Mouse (Mus musculus) urinary bladder, postnatal 4 days (tissue): Measurements from ENCODE around the gene Cdkn1b.

Source experiments
- DNase-seq, 2 experiments: peaks; one replicate each; pipeline ENCODE4 v3.0.0; 2021 to 2022; ENCODE audit warnings: low spot score in 2 of 2

Gene Cdkn1b

DNA sequence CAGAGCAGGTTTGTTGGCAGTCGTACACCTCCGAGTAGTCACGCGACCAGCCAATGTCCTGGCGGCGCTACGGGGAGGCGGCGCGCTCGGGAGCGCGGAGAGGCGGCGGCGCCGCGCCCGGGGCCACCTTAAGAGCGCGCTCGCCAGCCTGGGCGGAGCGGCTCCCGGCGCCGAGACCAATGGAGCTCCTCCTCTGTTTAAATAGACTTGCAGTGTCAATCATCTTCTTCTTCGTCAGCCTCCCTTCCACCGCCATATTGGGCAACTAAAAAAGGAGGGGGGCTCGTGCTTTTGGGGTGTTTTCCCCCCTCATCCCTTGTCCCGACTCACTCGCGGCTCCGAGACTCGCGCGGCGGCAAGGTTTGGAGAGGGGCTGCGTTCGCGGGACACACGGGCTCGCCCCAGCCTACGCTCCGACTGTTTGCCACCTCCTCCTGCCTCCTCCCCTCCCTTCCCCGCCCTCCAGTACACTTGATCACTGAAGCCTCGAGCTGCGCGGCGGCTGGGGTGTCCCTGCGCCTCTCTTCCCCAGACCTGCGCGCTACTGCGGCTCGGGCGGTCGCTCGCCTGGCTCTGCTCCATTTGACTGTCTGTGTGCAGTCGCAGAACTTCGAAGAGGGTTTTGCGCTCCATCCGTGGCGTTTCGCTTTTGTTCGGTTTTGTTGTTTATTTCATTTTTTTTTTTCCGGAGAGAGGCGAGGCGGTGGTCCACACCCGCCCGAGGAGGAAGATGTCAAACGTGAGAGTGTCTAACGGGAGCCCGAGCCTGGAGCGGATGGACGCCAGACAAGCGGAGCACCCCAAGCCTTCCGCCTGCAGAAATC, at the start of gene Cdkn1b:
Cdkn1b (plus strand) TSS at position 212 of the 824 bp plus-strand sequence.
- DNase-seq: peak; percentile 87 to 90

DNA sequence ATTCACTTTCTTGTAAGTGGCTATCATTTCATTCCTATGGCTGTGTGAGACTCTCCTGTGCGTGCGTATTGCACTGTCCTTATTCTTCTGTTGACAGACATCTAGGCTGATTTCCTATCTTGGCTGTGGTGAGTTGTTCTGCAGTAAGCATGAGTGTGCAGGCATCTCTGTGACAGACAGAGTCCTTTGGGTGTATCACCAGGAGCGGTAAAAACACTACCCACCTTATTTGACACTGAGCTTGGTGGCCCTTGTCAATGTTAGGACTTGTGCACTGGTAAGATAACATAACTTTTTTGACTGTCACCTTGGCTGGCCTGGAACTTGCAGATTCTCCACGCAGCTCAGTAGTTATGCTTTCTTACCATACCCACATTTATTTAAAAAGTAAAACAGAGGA, 49.3 kb upstream of the Cdkn1b start:
- DNase-seq: no peak

GRCm38 (mm10) chr6:134872236-134872635, 48.0 kb upstream of the Cdkn1b start:
- DNase-seq: no peak

DNA sequence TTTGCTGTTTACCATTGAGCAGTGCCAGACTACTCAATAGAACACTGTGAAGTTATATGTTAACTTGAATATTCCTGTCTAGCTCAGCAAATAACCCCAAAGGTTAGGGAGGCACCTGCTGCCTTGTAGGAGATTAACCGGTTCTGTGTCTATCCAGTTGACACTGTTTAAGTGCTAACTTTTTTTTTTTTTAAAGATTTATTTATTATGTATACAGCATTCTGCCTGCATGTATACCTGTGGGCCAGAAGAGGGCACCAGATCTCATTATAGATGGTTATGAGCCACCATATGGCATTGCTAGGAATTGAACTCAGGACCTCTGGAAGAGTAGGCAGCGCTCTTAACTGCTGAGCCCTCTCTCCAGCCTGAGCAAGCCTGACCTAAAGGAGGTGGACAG, 47.2 kb upstream of the Cdkn1b start:
- DNase-seq: no peak

- no peak for DNase-seq
These were observed 43.4 kb upstream of the Cdkn1b start for GRCm38 (mm10) chr6:134876795-134877194.

DNA sequence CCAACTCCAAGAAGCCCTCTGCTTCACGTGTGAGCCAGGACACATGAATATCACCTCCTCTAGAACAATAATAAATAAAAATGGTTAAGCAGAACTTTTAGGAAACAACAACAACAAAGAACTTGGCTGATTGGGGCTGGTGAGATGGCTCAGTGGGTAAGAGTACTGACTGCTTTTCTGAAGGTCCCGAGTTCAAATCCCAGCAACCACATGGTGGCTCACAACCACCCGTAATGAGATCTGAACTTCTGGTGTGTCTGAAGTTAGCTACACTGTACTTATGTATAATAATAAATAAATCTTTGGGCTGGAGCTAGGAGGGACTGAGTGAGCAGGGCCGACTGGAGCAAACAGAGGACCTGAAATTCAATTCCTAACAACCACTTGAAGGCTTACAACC, 42.9 kb upstream of the Cdkn1b start:
- DNase-seq: no peak

GRCm38 (mm10) chr6:134877892-134878291, 42.3 kb upstream of the Cdkn1b start:
- DNase-seq: no peak

- DNase-seq: no peak
These were observed 40.6 kb upstream of the Cdkn1b start for GRCm38 (mm10) chr6:134879556-134879955.

DNA sequence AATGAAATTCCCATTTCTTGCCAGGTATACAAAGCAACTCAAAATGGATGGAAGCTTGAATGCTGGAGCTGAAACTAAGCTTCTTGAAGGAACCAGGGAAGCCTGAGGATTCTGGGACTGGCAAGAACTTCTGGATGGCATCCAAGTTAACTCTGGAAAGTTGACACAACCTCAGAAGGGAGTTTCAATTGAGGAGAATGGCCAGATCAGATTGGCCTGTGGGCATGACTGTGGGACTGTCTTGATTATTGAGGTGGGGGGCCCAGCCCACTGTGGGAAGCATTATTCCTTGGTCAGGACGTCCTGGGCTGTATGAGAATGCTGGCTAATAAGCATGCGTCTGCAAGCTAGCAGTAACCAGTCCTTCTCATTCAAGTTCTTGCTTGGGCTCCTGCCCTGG, 40.2 kb upstream of the Cdkn1b start:
- no peak for DNase-seq

DNA sequence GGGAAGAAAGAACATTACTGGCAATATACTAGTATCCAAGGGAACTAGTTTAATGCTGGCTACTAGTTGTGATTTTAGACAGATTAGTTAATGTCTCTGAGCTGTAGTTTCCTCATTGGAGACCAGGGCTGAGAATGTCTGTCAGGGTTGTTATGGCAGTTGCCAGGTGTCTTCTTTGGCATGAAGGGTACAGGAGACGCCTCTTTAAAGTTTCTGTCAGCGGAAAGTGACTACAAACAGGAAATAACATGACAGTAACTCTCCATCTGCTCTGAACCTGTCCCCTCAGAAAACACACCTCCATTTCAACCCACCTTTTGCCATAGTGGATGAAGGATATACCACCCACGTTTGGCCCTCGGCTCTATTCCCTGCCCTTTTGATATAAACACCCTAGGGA, 36.5 kb upstream of the Cdkn1b start:
- DNase-seq: no peak

DNA sequence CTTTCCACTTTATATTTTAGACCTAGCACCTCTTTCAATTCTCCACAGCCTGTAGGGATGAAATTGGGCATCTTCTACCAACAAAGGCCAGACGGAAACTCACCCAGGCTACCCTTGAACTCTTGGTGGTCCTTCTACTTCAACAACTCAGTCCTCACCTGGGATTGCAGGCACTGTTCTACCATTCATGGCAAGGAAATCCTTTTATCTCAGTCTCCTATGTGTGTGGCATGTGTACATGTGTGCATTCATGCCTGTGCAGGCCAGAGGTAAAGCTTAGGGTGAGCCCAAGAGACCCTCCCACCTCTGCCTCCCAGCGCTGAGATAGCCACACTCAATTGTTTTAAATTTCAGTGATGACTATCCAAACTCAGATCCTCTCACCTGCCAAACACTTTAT, 34.7 kb upstream of the Cdkn1b start:
- no peak for DNase-seq

GRCm38 (mm10) chr6:134886475-134886874, 33.7 kb upstream of the Cdkn1b start:
- DNase-seq: no peak

- no peak for DNase-seq
These were observed 33.2 kb upstream of the Cdkn1b start for GRCm38 (mm10) chr6:134887008-134887407.

DNA sequence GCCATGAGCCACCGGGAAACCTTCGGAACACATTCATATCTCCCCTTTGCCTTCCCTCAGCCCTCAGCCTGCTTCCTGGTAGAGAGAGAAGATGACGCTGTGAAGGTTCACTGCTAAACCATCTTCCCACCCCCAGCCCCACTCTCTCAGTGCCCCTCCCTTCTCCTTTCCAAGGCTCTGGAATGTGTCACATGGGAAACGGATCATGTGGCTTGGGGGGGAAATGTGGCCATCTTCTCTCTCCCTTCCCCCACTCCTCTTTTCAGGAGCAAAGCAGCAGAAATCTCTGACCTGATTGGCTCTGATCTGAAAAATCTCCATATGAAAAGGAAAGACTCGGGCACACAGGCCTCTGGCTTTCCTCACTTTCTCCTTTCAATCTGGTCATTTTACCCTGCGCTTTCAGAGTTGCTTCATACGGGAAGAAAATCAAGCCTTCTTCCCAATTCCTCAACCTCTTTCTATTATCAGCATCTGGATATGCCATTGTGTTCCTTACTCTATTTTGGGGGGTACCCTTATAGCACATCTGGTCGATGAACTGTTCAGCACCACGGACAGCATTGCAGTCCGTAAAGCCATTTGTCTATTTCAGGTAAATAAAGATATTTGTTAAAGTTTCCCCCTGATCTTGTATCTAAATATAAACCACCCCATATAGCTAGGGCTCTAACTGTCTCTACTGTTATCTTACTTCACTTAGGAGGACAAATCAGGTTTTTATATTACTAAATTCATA, 32.3 kb upstream of the Cdkn1b start:
- DNase-seq: no peak

DNA sequence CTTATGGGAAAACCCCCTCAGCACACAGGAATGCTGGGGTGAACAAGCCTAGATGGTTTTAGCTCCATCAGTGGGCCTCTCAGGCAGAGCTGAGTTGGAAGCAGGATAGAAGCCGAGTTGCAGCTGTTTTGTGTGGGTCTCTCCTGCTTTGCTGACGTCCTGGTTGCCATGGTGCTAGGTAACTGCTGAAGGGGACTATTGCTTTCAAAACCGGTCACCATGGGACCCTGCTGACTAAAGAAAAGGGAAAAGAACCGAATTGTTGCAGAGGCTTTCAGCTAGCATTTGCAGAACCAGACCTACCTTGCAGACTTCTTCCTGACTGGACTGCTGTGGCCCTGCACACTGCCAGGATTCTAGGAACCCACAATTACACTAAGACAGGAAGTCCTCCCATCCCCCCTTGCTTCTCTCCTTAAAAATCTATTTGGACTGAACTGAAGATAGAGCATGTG, 31.6 kb upstream of the Cdkn1b start:
- DNase-seq: no peak

DNA sequence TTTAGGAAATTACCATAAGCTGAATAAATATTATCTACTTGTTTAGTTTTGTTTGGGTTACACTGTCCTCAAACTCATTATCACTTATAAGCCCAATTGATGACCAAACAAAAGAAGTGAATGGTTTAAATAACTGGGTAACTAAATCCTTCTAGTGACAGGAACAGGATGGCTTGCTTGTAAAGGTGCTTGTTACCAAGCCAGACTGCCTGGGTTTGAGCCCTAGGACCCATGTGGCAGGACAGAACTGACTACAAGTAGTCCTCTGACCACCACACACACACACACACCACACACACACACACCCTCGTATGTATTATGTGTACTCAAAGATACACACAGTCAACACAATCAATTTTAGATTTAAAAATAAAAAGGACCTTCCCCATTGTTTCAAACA, 30.4 kb upstream of the Cdkn1b start:
- DNase-seq: no peak

- no peak for DNase-seq
These were observed 29.8 kb upstream of the Cdkn1b start for GRCm38 (mm10) chr6:134890436-134890835.

GRCm38 (mm10) chr6:134896570-134897436, 23.4 kb upstream of the Cdkn1b start:
- no peak for DNase-seq

- peak; percentile 95 to 96 for DNase-seq
These were observed 22.6 kb upstream of the Cdkn1b start for GRCm38 (mm10) chr6:134897443-134898094.

DNA sequence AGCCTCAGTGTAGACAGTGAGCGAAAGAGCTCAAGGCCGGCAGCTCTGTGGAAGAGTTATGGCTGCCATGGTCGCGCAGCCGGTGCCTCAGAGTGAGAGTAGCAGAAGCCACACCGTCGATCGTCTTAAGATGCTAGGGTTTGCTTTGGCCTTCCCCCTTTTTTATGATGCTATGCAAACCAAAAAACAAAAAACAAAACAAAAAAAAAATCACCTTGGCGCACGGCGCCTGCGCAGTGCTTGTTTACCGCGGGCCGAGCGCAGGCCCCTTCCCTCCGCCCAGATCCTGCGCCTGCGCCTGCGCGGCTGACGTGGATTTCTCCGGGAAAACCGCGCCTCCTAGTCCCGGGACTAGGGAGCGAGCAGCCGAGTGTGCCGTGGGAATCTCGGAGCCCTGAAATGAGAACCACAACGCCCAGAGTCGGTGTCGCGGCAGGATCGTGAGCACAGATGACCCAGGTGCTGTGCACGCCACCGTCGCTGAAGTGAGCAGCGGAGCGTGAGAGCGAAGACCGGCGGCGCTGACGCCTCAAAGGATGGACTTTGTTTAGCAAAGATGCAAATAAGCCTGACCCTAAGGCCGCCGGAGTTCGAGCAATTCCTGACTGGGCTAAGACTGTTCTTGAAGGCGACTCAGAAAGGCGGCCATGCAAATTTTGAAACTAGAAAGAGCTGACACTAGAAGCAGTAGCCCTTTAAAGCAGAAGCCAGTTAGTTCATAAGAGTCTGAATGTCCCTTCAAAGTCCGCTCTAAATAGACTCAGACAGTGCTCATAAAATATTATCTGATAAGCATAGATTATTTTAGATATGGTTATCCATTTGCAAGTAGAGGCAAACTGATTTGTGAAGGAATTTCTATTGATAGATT, 21.9 kb upstream of the Cdkn1b start, which contains the start of gene Gpr19:
Gpr19 (minus strand) TSS at position 484 of the 871 bp plus-strand sequence.
- peak; percentile 88 to 91 for DNase-seq
